Mouse (Mus musculus): Measurements from ENCODE around the gene Col25a1. TPM values are rescaled to one million over a fixed set of nuclear protein-coding genes. Genes with fewer than 3 reads are reported as not detected.

Gene Col25a1
- polyA plus RNA-seq, 2 experiments = 0.94 to 1.1 TPM

- H3K9me3 ChIP-seq (ENCODE audit: control insufficient read depth, low read length) = no peaks in the 10 kb centered on the region
- 32% methylated on average over 4 of the region's 4 CpGs for WGBS (ENCODE audit: insufficient replicate concordance)
- DNase-seq (ENCODE audit: low read depth in 3 of 3, low spot score in 3 of 3) (no peak), ATAC-seq (ENCODE audit: insufficient read depth) (no peak)
- no peak overlapping the region for H3K4me2 ChIP-seq (ENCODE audit: low read depth)
- no peak overlapping the region for H3K27ac ChIP-seq
- no peaks in the 10 kb centered on the region for H3K27me3 ChIP-seq (ENCODE audit: control insufficient read depth, insufficient read depth, low read length)
- no peak for TF ChIP-seq CTCF (IDR thresholded peaks at IDR 0.05; ENCODE audit: low read depth)
- TF ChIP-seq EP300 (IDR thresholded peaks at IDR 0.05; ENCODE audit: low read depth) = no peak
- no peaks in the 10 kb centered on the region for H3K36me3 ChIP-seq (replicated peaks; ENCODE audit: control insufficient read depth, insufficient read depth, low read depth)
- no peak overlapping the region for H3K9ac ChIP-seq (replicated peaks)
- no peak overlapping the region for H3K4me3 ChIP-seq (ENCODE audit: insufficient read depth in 1 of 2, low read depth in 2 of 2, low read length in 2 of 2)
- no peaks in the 10 kb centered on the region for H3K4me1 ChIP-seq (replicated peaks; ENCODE audit: control insufficient read depth in 2 of 2, insufficient read depth in 2 of 2, low read length in 1 of 2)
Observed at GRCm38 (mm10) chr3:130413239-130413638, 281.9 kb downstream of the Col25a1 start.

DNA sequence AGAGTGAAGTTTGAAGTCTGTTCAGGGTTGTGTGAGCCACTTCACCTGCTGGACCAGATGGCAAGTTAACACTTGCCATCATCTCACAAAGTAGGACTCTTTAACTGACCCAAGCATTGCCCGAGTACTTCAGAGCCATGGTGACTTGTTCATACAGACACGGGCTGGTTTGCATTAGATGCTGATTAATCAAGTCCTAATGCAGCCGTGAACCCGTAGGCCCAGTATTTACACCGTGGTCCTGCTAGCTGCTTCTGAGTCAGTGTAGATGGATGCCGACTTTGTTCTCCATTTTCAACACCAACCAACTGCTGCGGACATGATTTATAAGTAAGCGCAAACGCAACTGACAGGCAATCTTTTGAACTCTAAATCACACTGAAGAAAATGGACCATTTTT, 287.6 kb downstream of the Col25a1 start:
- TF ChIP-seq EP300 (IDR thresholded peaks at IDR 0.05; ENCODE audit: low read depth) (no peak), CTCF (IDR thresholded peaks at IDR 0.05; ENCODE audit: low read depth) (no peak)
- no peak for DNase-seq (ENCODE audit: low read depth in 3 of 3, low spot score in 3 of 3)
- no peaks in the 10 kb centered on the region for H3K27me3 ChIP-seq (ENCODE audit: control insufficient read depth, insufficient read depth, low read length)
- no peak for ATAC-seq (ENCODE audit: insufficient read depth)
- H3K4me3 ChIP-seq (ENCODE audit: insufficient read depth in 1 of 2, low read depth in 2 of 2, low read length in 2 of 2) = no peak overlapping the region
- WGBS (ENCODE audit: insufficient replicate concordance) = 76% methylated on average over 9 of the region's 9 CpGs
- H3K9ac ChIP-seq (replicated peaks) = no peak overlapping the region
- H3K27ac ChIP-seq = no peak overlapping the region
- H3K4me1 ChIP-seq (replicated peaks; ENCODE audit: control insufficient read depth in 2 of 2, insufficient read depth in 2 of 2, low read length in 1 of 2) = no peaks in the 10 kb centered on the region
- no peak overlapping the region for H3K4me2 ChIP-seq (ENCODE audit: low read depth)
- H3K9me3 ChIP-seq (ENCODE audit: control insufficient read depth, low read length) = no peaks in the 10 kb centered on the region
- H3K36me3 ChIP-seq (replicated peaks; ENCODE audit: control insufficient read depth, insufficient read depth, low read depth) = no peaks in the 10 kb centered on the region

- 66% methylated on average over 4 of the region's 4 CpGs for WGBS (ENCODE audit: insufficient replicate concordance)
- Histone ChIP-seq H3K27ac (no peak overlapping the region), H3K9ac (replicated peaks) (no peak overlapping the region), H3K4me3 (ENCODE audit: insufficient read depth in 1 of 2, low read depth in 2 of 2, low read length in 2 of 2) (no peak overlapping the region), H3K4me1 (replicated peaks; ENCODE audit: control insufficient read depth in 2 of 2, insufficient read depth in 2 of 2, low read length in 1 of 2) (no peaks in the 10 kb centered on the region), H3K36me3 (replicated peaks; ENCODE audit: control insufficient read depth, insufficient read depth, low read depth) (no peaks in the 10 kb centered on the region), H3K27me3 (ENCODE audit: control insufficient read depth, insufficient read depth, low read length) (no peaks in the 10 kb centered on the region), H3K9me3 (ENCODE audit: control insufficient read depth, low read length) (no peaks in the 10 kb centered on the region), H3K4me2 (ENCODE audit: low read depth) (no peak overlapping the region)
- DNase-seq (ENCODE audit: low read depth in 3 of 3, low spot score in 3 of 3) (no peak), ATAC-seq (ENCODE audit: insufficient read depth) (no peak)
- TF ChIP-seq CTCF (IDR thresholded peaks at IDR 0.05; ENCODE audit: low read depth) (no peak), EP300 (IDR thresholded peaks at IDR 0.05; ENCODE audit: low read depth) (no peak)
Observed at GRCm38 (mm10) chr3:130428796-130429195, 297.5 kb downstream of the Col25a1 start.

DNA sequence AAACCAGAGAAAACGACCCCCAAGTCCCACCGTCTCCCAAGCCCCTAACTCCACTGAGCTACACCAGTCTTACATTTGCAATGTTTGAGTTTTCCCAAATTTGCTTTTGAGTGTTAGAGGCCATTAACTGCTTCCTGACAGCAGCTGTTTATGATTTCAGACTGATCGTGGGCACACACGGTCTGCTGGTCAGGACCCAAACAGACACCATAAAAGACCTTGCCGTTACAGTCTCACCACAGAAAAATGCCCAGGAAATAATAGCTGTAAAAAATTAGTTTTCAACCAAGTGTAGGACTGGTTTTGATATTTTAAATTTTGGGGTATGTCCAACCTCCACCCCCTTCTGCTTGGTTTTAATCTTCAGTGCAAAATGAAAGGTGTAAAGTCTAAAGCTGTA, 298.8 kb downstream of the Col25a1 start:
- Histone ChIP-seq H3K4me2 (ENCODE audit: low read depth) (no peak overlapping the region), H3K4me3 (ENCODE audit: insufficient read depth in 1 of 2, low read depth in 2 of 2, low read length in 2 of 2) (no peak overlapping the region), H3K27me3 (ENCODE audit: control insufficient read depth, insufficient read depth, low read length) (no peaks in the 10 kb centered on the region), H3K4me1 (replicated peaks; ENCODE audit: control insufficient read depth in 2 of 2, insufficient read depth in 2 of 2, low read length in 1 of 2) (no peaks in the 10 kb centered on the region), H3K36me3 (replicated peaks; ENCODE audit: control insufficient read depth, insufficient read depth, low read depth) (no peaks in the 10 kb centered on the region), H3K9ac (replicated peaks) (no peak overlapping the region), H3K9me3 (ENCODE audit: control insufficient read depth, low read length) (no peaks in the 10 kb centered on the region), H3K27ac (no peak overlapping the region)
- TF ChIP-seq EP300 (IDR thresholded peaks at IDR 0.05; ENCODE audit: low read depth) = no peak
- TF ChIP-seq CTCF (IDR thresholded peaks at IDR 0.05; ENCODE audit: low read depth) = no peak
- no peak for ATAC-seq (ENCODE audit: insufficient read depth)
- DNase-seq (ENCODE audit: low read depth in 3 of 3, low spot score in 3 of 3) = no peak
- WGBS (ENCODE audit: insufficient replicate concordance) = 64% methylated on average over 5 of the region's 5 CpGs

GRCm38 (mm10) chr3:130432818-130433217, 301.5 kb downstream of the Col25a1 start:
- no peak overlapping the region for H3K27ac ChIP-seq
- no peak overlapping the region for H3K4me3 ChIP-seq (ENCODE audit: insufficient read depth in 1 of 2, low read depth in 2 of 2, low read length in 2 of 2)
- H3K27me3 ChIP-seq (ENCODE audit: control insufficient read depth, insufficient read depth, low read length) = no peaks in the 10 kb centered on the region
- ATAC-seq (ENCODE audit: insufficient read depth) = no peak
- H3K9me3 ChIP-seq (ENCODE audit: control insufficient read depth, low read length) = no peaks in the 10 kb centered on the region
- H3K9ac ChIP-seq (replicated peaks) = no peak overlapping the region
- no peak overlapping the region for H3K4me2 ChIP-seq (ENCODE audit: low read depth)
- no peaks in the 10 kb centered on the region for H3K4me1 ChIP-seq (replicated peaks; ENCODE audit: control insufficient read depth in 2 of 2, insufficient read depth in 2 of 2, low read length in 1 of 2)
- WGBS (ENCODE audit: insufficient replicate concordance) = 38% methylated on average over 5 of the region's 5 CpGs
- H3K36me3 ChIP-seq (replicated peaks; ENCODE audit: control insufficient read depth, insufficient read depth, low read depth) = no peaks in the 10 kb centered on the region
- no peak for DNase-seq (ENCODE audit: low read depth in 3 of 3, low spot score in 3 of 3)
- TF ChIP-seq EP300 (IDR thresholded peaks at IDR 0.05; ENCODE audit: low read depth) (no peak), CTCF (IDR thresholded peaks at IDR 0.05; ENCODE audit: low read depth) (no peak)

All from liver, embryonic 14.5 days (tissue).